Mouse (Mus musculus) induced T-regulatory cell, adult 2 months (primary cell): Measurements from ENCODE around the gene Pdgfra.
A peak's percentile ranks its signal among the peaks of the same experiment; 100 is the strongest.

ENCODE experiments used
- DNase-seq: peaks from one replicate; pipeline ENCODE4 v3.0.0-alpha.2; 2012; ENCODE audit warnings: low read depth

Gene Pdgfra

GRCm38 (mm10) chr5:75209966-75210365, 57.9 kb downstream of the Pdgfra start:
- DNase-seq = peak; percentile 20

- no peak for DNase-seq
Measured at GRCm38 (mm10) chr5:75214520-75214919, 62.4 kb downstream of the Pdgfra start.

GRCm38 (mm10) chr5:75214929-75215328, 62.8 kb downstream of the Pdgfra start:
- no peak for DNase-seq

- no peak for DNase-seq
Measured at GRCm38 (mm10) chr5:75215678-75216256, 63.7 kb downstream of the Pdgfra start.

- no peak for DNase-seq
Measured at GRCm38 (mm10) chr5:75221610-75222009, 69.5 kb downstream of the Pdgfra start.

GRCm38 (mm10) chr5:75222491-75223265, 70.6 kb downstream of the Pdgfra start:
- no peak for DNase-seq

GRCm38 (mm10) chr5:75238363-75238762, 86.3 kb downstream of the Pdgfra start:
- DNase-seq = no peak

GRCm38 (mm10) chr5:75238928-75239777, 87.1 kb downstream of the Pdgfra start:
- DNase-seq = no peak

GRCm38 (mm10) chr5:75247070-75247740, 95.1 kb downstream of the Pdgfra start:
- DNase-seq = no peak
